Mouse (Mus musculus) MEL-GATA-1-ER (cell line): ENCODE measurements at regions not wholly inside any gene's neighbourhood (a gene's known extent, or its start where the extent isn't known, plus 50 kb on each side); places are given as distances from the start of the nearest gene placed in this dataset.

ENCODE experiments used
- DNase-seq: peaks from one replicate; pipeline ENCODE4 v3.0.0-alpha.2; 2012; ENCODE audit warnings: low read depth; ENCODE audit errors: extremely low read depth

GRCm38 (mm10) chr7:58488250-58488649, 167.7 kb upstream of the Atp10a start:
- DNase-seq: no peak
